In the genomic region with DNA sequence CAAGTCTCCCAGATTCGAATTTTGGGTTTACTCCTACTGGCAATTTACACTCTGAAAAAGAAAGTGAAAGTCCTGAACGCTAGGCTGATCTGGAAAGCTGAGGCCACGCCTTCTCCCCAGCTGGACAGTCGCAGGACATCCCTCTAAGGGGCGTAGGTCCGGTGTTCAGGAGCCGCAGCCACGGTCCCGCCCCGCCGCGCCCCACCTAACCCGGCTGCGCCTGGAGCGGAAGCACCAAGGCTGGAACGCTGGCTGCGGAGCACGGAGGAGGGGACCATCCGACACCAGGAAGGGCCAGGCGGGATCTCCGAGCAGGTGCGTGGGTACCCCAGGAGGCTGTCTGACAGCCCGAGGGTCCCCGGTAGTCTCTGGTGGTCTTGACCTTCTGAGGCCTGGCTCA, we compare ENCODE assay signal across 8 mouse cellular contexts. TPM values are rescaled to one million over a fixed set of nuclear protein-coding genes. Genes with fewer than 3 reads are reported as not detected.
DNase-seq lines count a peak whose midpoint lies in the region; ATAC-seq and TF ChIP-seq lines count a peak whose summit lies in the region.

Gene Cenpj (minus strand): TSS at position 10 of the 400 bp plus-strand sequence.
Gene Parp4 (plus strand): TSS at position 204 of the 400 bp plus-strand sequence.

- peak within 1 kb of the TSS; percentile 48 for H3K4me3 ChIP-seq in embryonic facial prominence, embryonic 14.5 days (ENCODE audit: low read depth, low read length)
- peak within 1 kb of the TSS; percentile 57 for H3K4me3 ChIP-seq in limb, embryonic 15.5 days
- H3K4me3 ChIP-seq in midbrain, postnatal 0 days (ENCODE audit: low read depth, low read length) = peak within 1 kb of the TSS; percentile 44

- H3K27me3 ChIP-seq in embryonic facial prominence, embryonic 14.5 days (replicated peaks; ENCODE audit: control insufficient read depth, insufficient read depth, low read length) = no peaks in the 10 kb centered on the region
- no peaks in the 10 kb centered on the region for H3K27me3 ChIP-seq in limb, embryonic 15.5 days
- H3K27me3 ChIP-seq in midbrain, postnatal 0 days (ENCODE audit: insufficient read depth, low read length) = no peaks in the 10 kb centered on the region

- peaks cover 4% of the 10 kb centered on the region; the same call in 1 of the 2 replicates for H3K4me1 ChIP-seq in embryonic facial prominence, embryonic 14.5 days (ENCODE audit: control insufficient read depth, insufficient read depth, low read length)
- peaks cover 7% of the 10 kb centered on the region for H3K4me1 ChIP-seq in limb, embryonic 15.5 days
- H3K4me1 ChIP-seq in midbrain, postnatal 0 days (ENCODE audit: insufficient read depth, low read length) = 0 out of 2 replicates have a peak, but pooled peaks cover 3% of the 10 kb centered on the region

- peak within 1 kb of the TSS; percentile 70 for H3K9ac ChIP-seq in embryonic facial prominence, embryonic 14.5 days (ENCODE audit: low read depth, low read length)
- peak within 1 kb of the TSS; percentile 39 for H3K9ac ChIP-seq in limb, embryonic 15.5 days
- H3K9ac ChIP-seq in midbrain, postnatal 0 days (replicated peaks; ENCODE audit: low read length, poor library complexity, severe bottlenecking) = 0 out of 2 replicates have a peak within 1 kb of the TSS, but pooled peaks have one; percentile 14

- ATAC-seq in embryonic facial prominence, embryonic 14.5 days (ENCODE audit: low read depth) = peak; percentile 36; the same call in 1 of the 2 replicates
- ATAC-seq in limb, embryonic 15.5 days (ENCODE audit: insufficient number of reproducible peaks, low FRiP score, low TSS enrichment, low read depth) = no peak
- ATAC-seq in midbrain, postnatal 0 days (ENCODE audit: low FRiP score) = no peak

- no peaks in the 10 kb centered on the region for H3K36me3 ChIP-seq in embryonic facial prominence, embryonic 14.5 days (ENCODE audit: control insufficient read depth, insufficient read depth, low read length)
- H3K36me3 ChIP-seq in limb, embryonic 15.5 days = no peaks in the 10 kb centered on the region
- no peaks in the 10 kb centered on the region for H3K36me3 ChIP-seq in midbrain, postnatal 0 days (ENCODE audit: insufficient read depth, low read length)

- H3K4me2 ChIP-seq in embryonic facial prominence, embryonic 14.5 days (ENCODE audit: low read depth, low read length) = peak within 1 kb of the TSS; percentile 76
- peak within 1 kb of the TSS; percentile 70 for H3K4me2 ChIP-seq in limb, embryonic 15.5 days
- peak within 1 kb of the TSS; percentile 59 for H3K4me2 ChIP-seq in midbrain, postnatal 0 days (ENCODE audit: low read depth, low read length, poor library complexity, severe bottlenecking)

- peak; percentile 91 for DNase-seq in 3134 (ENCODE audit: extremely low read depth, insufficient read length, low spot score)
- peak; percentile 96 to 97 for DNase-seq in adrenal gland, postnatal 36 days
- DNase-seq in embryonic facial prominence, embryonic 14.5 days (ENCODE audit: low spot score) = peak; percentile 88
- peak; percentile 93 for DNase-seq in heart, adult 8-10 months (ENCODE audit: low spot score)
- DNase-seq in kidney, adult 9 months = peak; percentile 95
- peak; percentile 49 for DNase-seq in midbrain, postnatal 0 days (ENCODE audit: low spot score)
- peak; percentile 76 to 77 for DNase-seq in spleen, postnatal 14 days (ENCODE audit: low spot score in 2 of 2)

- no peak for TF ChIP-seq CTCF in midbrain, postnatal 0 days (IDR thresholded peaks at IDR 0.05)

- 0% methylated on average over 22 of the region's 24 CpGs for WGBS in embryonic facial prominence, embryonic 14.5 days
- under 1% methylated on average over 24 of the region's 24 CpGs for WGBS in limb, embryonic 15.5 days
- WGBS in midbrain, postnatal 0 days = 3% methylated on average over 24 of the region's 24 CpGs

- no peak within 1 kb of the TSS for H3K27ac ChIP-seq in embryonic facial prominence, embryonic 14.5 days (replicated peaks; ENCODE audit: low read depth, low read length)
- peak within 1 kb of the TSS; percentile 22; the same call in 1 of the 2 replicates for H3K27ac ChIP-seq in limb, embryonic 15.5 days
- no peak within 1 kb of the TSS for H3K27ac ChIP-seq in midbrain, postnatal 0 days (ENCODE audit: low read depth, low read length)

- H3K9me3 ChIP-seq in embryonic facial prominence, embryonic 14.5 days (ENCODE audit: control insufficient read depth, low read length) = no peaks in the 10 kb centered on the region
- no peaks in the 10 kb centered on the region for H3K9me3 ChIP-seq in limb, embryonic 15.5 days
- H3K9me3 ChIP-seq in midbrain, postnatal 0 days (ENCODE audit: low read length) = no peaks in the 10 kb centered on the region

RNA-seq across cellular contexts. Expression of gene Cenpj, which starts in this region (rescaled TPM):
- 1 to 10 TPM; 7.3 to 9.0 TPM for total RNA-seq in adrenal gland, postnatal 36 days (2021)
- 9.5 and 12.2 TPM in 2 replicates for polyA plus RNA-seq in embryonic facial prominence, embryonic 14.5 days (2014; fragmentation: Nextera tagmentation; extraction: Ambion mirVana)
- total RNA-seq in heart, adult 8-10 months (2022) = 1 to 10 TPM; 1.8 to 3.1 (median 2.2) TPM
- 7.6 and 7.9 TPM in 2 replicates for polyA plus RNA-seq in limb, embryonic 15.5 days (2015; fragmentation: Nextera tagmentation; extraction: Ambion mirVana)
- 1.9 and 2.0 TPM in 2 replicates for total RNA-seq in midbrain, postnatal 0 days (2014; rRNA removed)
- 2.8 TPM in 2 replicates for polyA plus RNA-seq in midbrain, postnatal 0 days (2015; fragmentation: Nextera tagmentation; extraction: Ambion mirVana)

RNA-seq across cellular contexts. Expression of gene Parp4, which starts in this region (rescaled TPM):
- 10 to 100 TPM; 32.6 to 39.3 TPM for total RNA-seq in adrenal gland, postnatal 36 days (2021)
- polyA plus RNA-seq in embryonic facial prominence, embryonic 14.5 days (2014; fragmentation: Nextera tagmentation; extraction: Ambion mirVana) = 3.4 and 5.1 TPM in 2 replicates
- 10 to 100 TPM; 34.2 to 37.0 (median 36.1) TPM for total RNA-seq in heart, adult 8-10 months (2022)
- polyA plus RNA-seq in limb, embryonic 15.5 days (2015; fragmentation: Nextera tagmentation; extraction: Ambion mirVana) = 3.6 and 4.8 TPM in 2 replicates
- 0.99 and 1.4 TPM in 2 replicates for total RNA-seq in midbrain, postnatal 0 days (2014; rRNA removed)
- polyA plus RNA-seq in midbrain, postnatal 0 days (2015; fragmentation: Nextera tagmentation; extraction: Ambion mirVana) = 0.79 and 1.4 TPM in 2 replicates

Comparison
In these comparisons a context has a peak if more than half of its experiments do, and no peak if none do; other contexts are left out.
1. RNA of gene Parp4 (total RNA-seq): 32.6 to 39.3 TPM in adrenal gland, postnatal 36 days and 34.2 to 37.0 TPM in heart, adult 8-10 months; 0.99 to 1.4 TPM in midbrain, postnatal 0 days; every median in the first group is over 10 times any median in the second.
2. H3K9ac ChIP-seq: peak in every context shown above with its lines; median percentile 70 in embryonic facial prominence, embryonic 14.5 days; 39 in limb, embryonic 15.5 days; 14 in midbrain, postnatal 0 days.
3. Peak in every context shown above with its lines, with median percentiles within 50 percentile points of each other: DNase-seq, H3K4me2 ChIP-seq and H3K4me3 ChIP-seq.